Mouse (Mus musculus) limb, embryonic 14.5 days (tissue): ENCODE data around the gene Mkrn2os. TPM values are rescaled to one million over a fixed set of nuclear protein-coding genes. Genes with fewer than 3 reads are reported as not detected.

Source experiments
- ATAC-seq: fragments of 200-750 bp; cut with Nextera tagmentation; 2 replicates; pipeline ENCODE4 v1.8.0; 2017; ENCODE audit warnings: low read depth, moderate number of reproducible peaks, moderate TSS enrichment; ENCODE audit not compliant: low FRiP score
- DNase-seq: peaks from one replicate; pipeline ENCODE4 v3.0.0-alpha.2; 2015; ENCODE audit warnings: low spot score
- H3K27ac ChIP-seq: fragments of 300-500 bp; sonication (generic); replicated peaks from 2 replicates; pipeline ENCODE4 v1.5.1; 2014; ENCODE audit warnings: low read depth, mild to moderate bottlenecking, low read length, moderate library complexity, mixed read lengths
- H3K27me3 ChIP-seq: fragments of 300-500 bp; sonication (generic); 2 replicates; pipeline ENCODE4 v1.6.1; 2014; ENCODE audit warnings: low read length, mixed read lengths; ENCODE audit not compliant: control insufficient read depth, insufficient read depth
- H3K36me3 ChIP-seq: fragments of 300-500 bp; sonication (generic); 2 replicates; pipeline ENCODE4 v1.6.1; 2014; ENCODE audit warnings: mild to moderate bottlenecking, low read length, moderate library complexity, mixed read lengths; ENCODE audit not compliant: control insufficient read depth, insufficient read depth
- H3K4me1 ChIP-seq: fragments of 300-500 bp; sonication (generic); 2 replicates; pipeline ENCODE4 v1.6.1; 2014; ENCODE audit warnings: antibody characterized with exemption, low read length, mixed read lengths; ENCODE audit not compliant: control insufficient read depth, insufficient read depth
- H3K4me2 ChIP-seq: fragments of 300-500 bp; sonication (generic); replicated peaks from 2 replicates; pipeline ENCODE4 v1.6.1; 2014; ENCODE audit warnings: low read depth, mild to moderate bottlenecking, low read length, moderate library complexity; ENCODE audit not compliant: severe bottlenecking
- H3K4me3 ChIP-seq: fragments of 300-500 bp; sonication (generic); replicated peaks from 2 replicates; pipeline ENCODE4 v1.5.1; 2014; ENCODE audit warnings: low read length
- H3K9ac ChIP-seq: fragments of 300-500 bp; sonication (generic); 2 replicates; pipeline ENCODE4 v1.6.1; 2014; ENCODE audit warnings: mild to moderate bottlenecking, low read depth, low read length, moderate library complexity; ENCODE audit not compliant: severe bottlenecking
- H3K9me3 ChIP-seq: fragments of 300-500 bp; sonication (generic); 2 replicates; pipeline ENCODE4 v1.6.1; 2016; ENCODE audit warnings: low read length; ENCODE audit not compliant: control insufficient read depth
- POLR2A ChIP-seq: fragments of 200-500 bp; IDR thresholded peaks from 2 replicates; pipeline ENCODE4 v1.8.0; 2012; ENCODE audit warnings: inconsistent platforms, mild to moderate bottlenecking, moderate library complexity, borderline replicate concordance; ENCODE audit not compliant: insufficient read depth, insufficient read length; ENCODE audit errors: extremely low read depth
- WGBS: fragments of 180-500 bp; shearing (Covaris S2); extraction: QIAGEN DNeasy Blood & Tissue Kit; methylation state at CpG from one replicate; pipeline ENCODE4 v1.1.7; 2014; 5-methylcytosine and 5-hydroxymethylcytosine counted together
- polyA plus RNA-seq, 2 experiments: library from polyadenylated mRNA; depleted of rRNA in 1 of 2; stranded (reverse) in 1 of 2; unstranded in 1 of 2; fragments of >200 nt; fragmentation: Nextera tagmentation in 1 of 2; extraction: Ambion mirVana in 1 of 2; gene quantifications; 2 replicates each; pipeline versions ENCODE4 v1.2.1 to v1.2.3; 2012 to 2014

Mkrn2os gene
- polyA plus RNA-seq, 2 experiments, result 0.05 TPM; not detected in 1

- no peak for DNase-seq
- TF ChIP-seq POLR2A, result no peak
- no peak overlapping the region for H3K4me2 ChIP-seq
- 66% methylated on average over 21 of the region's 21 CpGs for WGBS
- H3K4me1 ChIP-seq, result no peaks in the 10 kb centered on the region
- no peak overlapping the region for H3K4me3 ChIP-seq
- no peak overlapping the region for H3K27ac ChIP-seq
- H3K9me3 ChIP-seq, result no peaks in the 10 kb centered on the region
- peaks cover 42% of the 10 kb centered on the region for H3K36me3 ChIP-seq
- ATAC-seq, result no peak
- H3K9ac ChIP-seq, result no peak overlapping the region
- no peaks in the 10 kb centered on the region for H3K27me3 ChIP-seq
Observed at GRCm38 (mm10) chr6:115559651-115560632, 32.4 kb downstream of the Mkrn2os start.

DNA sequence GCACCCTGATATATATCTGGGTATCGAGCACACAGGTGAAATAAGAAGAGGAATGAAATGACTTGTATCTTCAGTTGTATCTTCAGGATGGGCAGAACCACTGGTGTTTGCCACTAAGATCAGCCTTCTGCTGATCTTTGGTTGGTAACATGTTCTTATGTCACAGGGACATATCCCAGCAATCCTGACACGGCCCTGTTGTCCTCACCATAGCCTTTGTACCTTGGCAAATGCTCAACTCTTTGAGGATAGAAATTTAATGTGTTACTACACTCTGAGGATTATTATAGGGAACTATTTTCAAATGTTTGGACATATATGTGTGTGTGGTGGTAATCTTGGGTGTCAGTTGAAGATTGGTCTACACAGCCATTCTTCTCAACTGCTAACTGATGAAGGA is 34.2 kb downstream of the Mkrn2os start:
- no peak for TF ChIP-seq POLR2A
- Histone ChIP-seq H3K9me3 (no peaks in the 10 kb centered on the region), H3K36me3 (peaks cover 52% of the 10 kb centered on the region), H3K4me1 (no peaks in the 10 kb centered on the region), H3K4me3 (no peak overlapping the region), H3K27me3 (no peaks in the 10 kb centered on the region), H3K27ac (no peak overlapping the region), H3K9ac (no peak overlapping the region), H3K4me2 (no peak overlapping the region)
- WGBS, result 96% methylated on average over 2 of the region's 2 CpGs
- DNase-seq (no peak), ATAC-seq (no peak)

DNA sequence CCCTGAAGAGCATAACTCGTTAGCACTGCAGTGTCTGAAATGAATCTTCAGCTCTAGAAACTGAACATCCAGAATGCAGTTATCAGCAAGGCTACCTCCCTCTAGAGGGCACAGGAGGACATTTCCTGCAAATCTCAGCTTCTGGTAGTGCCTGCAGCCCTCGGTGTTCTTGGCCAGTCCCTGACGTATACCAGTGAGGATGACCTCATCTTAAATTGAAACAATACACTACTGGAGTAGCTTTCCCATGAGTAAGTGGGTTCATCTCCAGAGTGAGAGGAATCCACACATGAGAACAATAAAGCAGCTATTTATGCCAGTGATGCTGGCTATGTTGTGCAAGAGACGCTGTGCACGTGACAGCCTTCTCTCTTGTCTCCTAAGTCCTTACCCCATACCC is 36.9 kb downstream of the Mkrn2os start:
- Histone ChIP-seq H3K4me1 (no peaks in the 10 kb centered on the region), H3K9ac (no peak overlapping the region), H3K4me3 (no peak overlapping the region), H3K27me3 (no peaks in the 10 kb centered on the region), H3K27ac (no peak overlapping the region), H3K36me3 (peaks cover 47% of the 10 kb centered on the region), H3K9me3 (no peaks in the 10 kb centered on the region), H3K4me2 (no peak overlapping the region)
- ATAC-seq, result no peak
- TF ChIP-seq POLR2A, result no peak
- WGBS, result 74% methylated on average over 5 of the region's 5 CpGs
- DNase-seq, result no peak

DNA sequence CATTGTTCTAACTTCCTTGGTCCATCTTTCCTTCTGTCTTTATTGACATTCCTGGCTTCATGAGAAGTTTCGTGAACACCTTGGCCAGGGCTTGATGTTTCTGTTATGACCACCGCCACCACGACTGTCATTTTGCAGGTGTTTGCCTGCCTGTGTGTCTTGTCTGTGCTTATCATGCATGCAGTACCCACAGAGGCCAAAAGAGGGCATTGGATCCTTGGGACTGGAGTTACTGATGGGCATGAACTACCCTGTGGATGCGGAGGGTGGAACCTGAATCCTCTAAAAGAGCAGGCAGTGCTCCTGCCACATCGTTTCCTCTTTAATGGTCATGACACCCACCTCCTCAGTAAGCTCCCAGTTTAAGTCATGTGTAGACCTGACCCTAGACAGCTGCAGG is 46.1 kb downstream of the Mkrn2os start:
- WGBS, result 81% methylated on average over 5 of the region's 5 CpGs
- H3K4me2 ChIP-seq, result no peak overlapping the region

DNA sequence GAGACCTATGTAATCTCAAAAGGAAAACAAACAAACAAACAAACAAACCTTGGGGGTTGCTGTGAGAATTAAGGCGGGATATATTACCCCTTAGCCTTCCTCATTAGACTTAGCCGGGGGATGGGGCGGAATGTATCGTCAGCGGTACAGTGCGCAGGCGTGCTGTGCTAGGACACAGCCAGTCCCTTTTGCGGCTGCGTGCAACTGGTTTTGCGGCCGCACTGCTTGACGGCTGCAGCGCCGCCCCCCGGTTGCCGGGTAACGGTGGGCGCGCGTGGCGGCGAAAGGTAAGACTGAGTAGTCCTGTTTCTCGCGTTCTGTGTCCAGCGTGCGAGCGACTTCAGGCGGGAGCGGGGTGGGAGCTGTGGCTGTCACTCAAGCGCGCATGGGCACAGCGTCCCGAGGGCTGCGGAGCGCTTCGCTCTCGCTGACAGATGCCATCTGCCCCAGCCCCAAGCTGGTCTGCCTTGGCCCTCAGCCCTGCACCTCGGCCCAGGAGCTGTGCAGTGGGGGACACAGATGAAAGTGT is 47.9 kb downstream of the Mkrn2os start, which contains the start of gene Tsen2:
Gene Tsen2 (plus strand): TSS at position 223 of the 529 bp plus-strand sequence.
- WGBS, result under 1% methylated on average over 38 of the region's 38 CpGs
- Histone ChIP-seq H3K9ac (peak within 1 kb of the TSS; percentile 80), H3K4me1 (peaks cover 4% of the 10 kb centered on the region; the same call in 1 of the 2 replicates), H3K4me2 (peak within 1 kb of the TSS; percentile 67), H3K27ac (peak within 1 kb of the TSS; percentile 80), H3K9me3 (no peaks in the 10 kb centered on the region), H3K27me3 (no peaks in the 10 kb centered on the region), H3K4me3 (peak within 1 kb of the TSS; percentile 72), H3K36me3 (peaks cover 17% of the 10 kb centered on the region)
- DNase-seq (peak; percentile 96), ATAC-seq (peak; percentile 94)
- TF ChIP-seq POLR2A, result 0 out of 2 replicates have a peak, but pooled peaks have one; percentile 65

More for the DNA sequence above, 46.1 kb downstream of the Mkrn2os start:
- Histone ChIP-seq H3K36me3 (peaks cover 31% of the 10 kb centered on the region), H3K27ac (no peak overlapping the region), H3K9ac (no peak overlapping the region), H3K9me3 (no peaks in the 10 kb centered on the region), H3K4me3 (no peak overlapping the region), H3K4me1 (peaks cover 4% of the 10 kb centered on the region; the same call in 1 of the 2 replicates), H3K27me3 (no peaks in the 10 kb centered on the region)
- DNase-seq (no peak), ATAC-seq (no peak)
- no peak for TF ChIP-seq POLR2A
